Mouse (Mus musculus) G1E (cell line): ENCODE measurements around the gene Nup107.

Experiments
- CTCF ChIP-seq: IDR thresholded peaks from 2 replicates; pipeline ENCODE4 v1.5.1; 2012; ENCODE audit warnings: low read depth, low read length, inconsistent platforms, mixed read lengths
- POLR2AphosphoS5 ChIP-seq: IDR thresholded peaks from 2 replicates; pipeline ENCODE4 v1.6.1; 2012; ENCODE audit warnings: low read depth, low read length, inconsistent platforms; ENCODE audit not compliant: insufficient replicate concordance
- TAL1 ChIP-seq: conservative IDR thresholded peaks from 2 replicates; pipeline ENCODE4 v1.6.1; 2012; ENCODE audit warnings: low read depth, low read length, inconsistent platforms, mixed read lengths

- TF ChIP-seq CTCF, result no peak
- no peak for TF ChIP-seq POLR2AphosphoS5
- no peak for TF ChIP-seq TAL1
Observed at GRCm38 (mm10) chr10:117823321-117823720, 30.8 kb upstream of the Nup107 start.
